Mouse (Mus musculus) hindbrain, embryonic 11.5 days (tissue): ENCODE measurements around the gene Cct8. TPM values are rescaled to one million over a fixed set of nuclear protein-coding genes. Genes with fewer than 3 reads are reported as not detected.
"Not testable (repeated sequence)": the region's sequence is repeated elsewhere in the genome, so short reads cannot be mapped to it uniquely, and the experiment has no call there.

ENCODE experiments used
- ATAC-seq: fragments of 200-750 bp; cut with Nextera tagmentation; 2 replicates; pipeline ENCODE4 v1.8.0; 2017; ENCODE audit warnings: mild to moderate bottlenecking, moderate TSS enrichment, moderate library complexity; ENCODE audit not compliant: low FRiP score
- DNase-seq: peaks from one replicate; pipeline ENCODE4 v3.0.0-alpha.2; 2015; ENCODE audit warnings: low spot score
- H3K27ac ChIP-seq: fragments of 300-500 bp; sonication (generic); 2 replicates; pipeline ENCODE4 v1.5.1; 2014; ENCODE audit warnings: mild to moderate bottlenecking, low read depth, low read length
- H3K27me3 ChIP-seq: fragments of 300-500 bp; sonication (generic); 2 replicates; pipeline ENCODE4 v1.6.1; 2014; ENCODE audit warnings: mild to moderate bottlenecking, low read length, moderate library complexity, mixed read lengths; ENCODE audit not compliant: control insufficient read depth, insufficient read depth
- H3K36me3 ChIP-seq: fragments of 300-500 bp; sonication (generic); 2 replicates; pipeline ENCODE4 v1.6.1; 2014; ENCODE audit warnings: mild to moderate bottlenecking, low read length, moderate library complexity, mixed read lengths; ENCODE audit not compliant: control insufficient read depth, insufficient read depth
- H3K4me1 ChIP-seq: fragments of 300-500 bp; sonication (generic); replicated peaks from 2 replicates; pipeline ENCODE4 v1.6.1; 2014; ENCODE audit warnings: low read length, mixed read lengths; ENCODE audit not compliant: control insufficient read depth, insufficient read depth
- H3K4me2 ChIP-seq: fragments of 300-500 bp; sonication (generic); replicated peaks from 2 replicates; pipeline ENCODE4 v1.6.1; 2014; ENCODE audit warnings: mild to moderate bottlenecking, low read depth, low read length
- H3K4me3 ChIP-seq: fragments of 300-500 bp; sonication (generic); 2 replicates; pipeline ENCODE4 v1.5.1; 2014; ENCODE audit warnings: low read depth, low read length
- H3K9ac ChIP-seq: fragments of 300-500 bp; sonication (generic); 2 replicates; pipeline ENCODE4 v1.6.1; 2014; ENCODE audit warnings: low read depth, low read length
- H3K9me3 ChIP-seq: fragments of 300-500 bp; sonication (generic); 2 replicates; pipeline ENCODE4 v1.6.1; 2016; ENCODE audit warnings: low read length; ENCODE audit not compliant: control insufficient read depth
- WGBS: fragments of 180-500 bp; shearing (Covaris S2); extraction: QIAGEN DNeasy Blood & Tissue Kit; methylation state at CpG from one replicate; pipeline ENCODE4 v1.1.7; 2014; 5-methylcytosine and 5-hydroxymethylcytosine counted together
- polyA plus RNA-seq: library from polyadenylated mRNA; unstranded; fragments of >200 nt; fragmentation: Nextera tagmentation; extraction: Ambion mirVana; gene quantifications from 2 replicates; pipeline ENCODE4 v1.2.1, GENCODE M21; 2014

Gene Cct8
- polyA plus RNA-seq, 1 experiment from 2014 or later = 656 TPM

DNA sequence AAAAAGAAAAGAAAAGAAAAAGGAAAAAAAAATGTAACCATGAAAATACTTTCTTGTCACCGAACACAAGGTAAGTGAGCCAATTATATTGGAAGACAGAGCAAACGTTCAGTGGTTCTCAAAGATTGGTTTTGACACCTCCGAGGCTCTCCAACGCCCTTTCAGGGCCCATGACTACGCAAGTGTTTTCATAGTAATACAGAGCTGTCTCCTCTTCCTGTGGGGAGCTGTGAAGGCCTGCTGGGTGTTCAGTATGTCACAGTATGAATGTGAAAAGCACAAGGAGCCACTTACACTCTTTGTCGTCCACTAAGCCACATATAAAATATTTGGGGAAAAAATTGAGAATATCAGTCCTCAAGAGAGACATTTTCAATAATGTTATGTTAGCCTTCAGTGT is 1.5 kb upstream of the Cct8 start:
- H3K9me3 ChIP-seq = no peaks in the 10 kb centered on the region
- H3K4me2 ChIP-seq = no peak overlapping the region
- no peak overlapping the region for H3K4me3 ChIP-seq
- DNase-seq (no peak), ATAC-seq (no peak)
- H3K36me3 ChIP-seq = 0 out of 2 replicates have a peak, but pooled peaks cover 3% of the 10 kb centered on the region
- no peak overlapping the region for H3K9ac ChIP-seq
- H3K27me3 ChIP-seq = no peaks in the 10 kb centered on the region
- H3K4me1 ChIP-seq = peaks cover 3% of the 10 kb centered on the region; the same call in 1 of the 2 replicates
- 92% methylated on average over 6 of the region's 6 CpGs for WGBS
- H3K27ac ChIP-seq = no peak overlapping the region

DNA sequence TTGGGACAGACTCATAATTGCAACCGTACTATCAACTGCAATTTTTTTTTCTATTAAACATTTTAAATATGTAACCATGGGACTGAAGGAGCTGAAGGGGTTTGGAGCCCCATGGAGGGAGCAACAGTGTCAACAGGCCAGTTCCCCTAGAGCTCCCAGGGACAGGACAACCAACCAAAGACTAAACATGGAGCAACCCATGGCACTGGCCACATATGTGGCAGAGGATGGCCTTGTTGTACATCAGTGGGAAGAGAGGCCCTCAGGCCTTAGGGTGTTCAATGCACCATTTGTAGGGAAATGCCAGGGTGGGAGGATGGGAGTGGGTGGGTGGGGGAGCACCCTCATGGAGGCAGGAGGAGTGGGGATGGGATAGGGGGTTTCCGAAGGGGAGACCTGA is 1.1 kb upstream of the Cct8 start:
- no peak for DNase-seq

GRCm38 (mm10) chr16:87494955-87495655 is 568 bp downstream of the Cct8 start:
- Histone ChIP-seq H3K36me3 (peaks cover 11% of the 10 kb centered on the region; the same call in 1 of the 2 replicates), H3K9me3 (no peaks in the 10 kb centered on the region), H3K4me3 (peak overlapping the region; percentile 94), H3K27me3 (no peaks in the 10 kb centered on the region), H3K9ac (peak overlapping the region; percentile 96), H3K4me2 (peak overlapping the region; percentile 83), H3K4me1 (peaks cover 3% of the 10 kb centered on the region; the same call in 1 of the 2 replicates), H3K27ac (peak overlapping the region; percentile 79)
- under 1% methylated on average over 39 of the region's 39 CpGs for WGBS
- ATAC-seq (peak; percentile 67), DNase-seq (no peak)

More for the DNA sequence above, 1.1 kb upstream of the Cct8 start:
- no peak overlapping the region; the same call in 1 of the 2 replicates for H3K9ac ChIP-seq
- H3K27me3 ChIP-seq = no peaks in the 10 kb centered on the region
- no peak overlapping the region for H3K27ac ChIP-seq
- H3K4me3 ChIP-seq = 0 out of 2 replicates have a peak overlapping the region, but pooled peaks have one; percentile 18
- WGBS = 87% methylated on average over 2 of the region's 2 CpGs
- H3K9me3 ChIP-seq = no peaks in the 10 kb centered on the region
- H3K36me3 ChIP-seq = 0 out of 2 replicates have a peak, but pooled peaks cover 3% of the 10 kb centered on the region
- ATAC-seq = no peak
- peak overlapping the region; percentile 53 for H3K4me2 ChIP-seq
- peaks cover 3% of the 10 kb centered on the region; the same call in 1 of the 2 replicates for H3K4me1 ChIP-seq

DNA sequence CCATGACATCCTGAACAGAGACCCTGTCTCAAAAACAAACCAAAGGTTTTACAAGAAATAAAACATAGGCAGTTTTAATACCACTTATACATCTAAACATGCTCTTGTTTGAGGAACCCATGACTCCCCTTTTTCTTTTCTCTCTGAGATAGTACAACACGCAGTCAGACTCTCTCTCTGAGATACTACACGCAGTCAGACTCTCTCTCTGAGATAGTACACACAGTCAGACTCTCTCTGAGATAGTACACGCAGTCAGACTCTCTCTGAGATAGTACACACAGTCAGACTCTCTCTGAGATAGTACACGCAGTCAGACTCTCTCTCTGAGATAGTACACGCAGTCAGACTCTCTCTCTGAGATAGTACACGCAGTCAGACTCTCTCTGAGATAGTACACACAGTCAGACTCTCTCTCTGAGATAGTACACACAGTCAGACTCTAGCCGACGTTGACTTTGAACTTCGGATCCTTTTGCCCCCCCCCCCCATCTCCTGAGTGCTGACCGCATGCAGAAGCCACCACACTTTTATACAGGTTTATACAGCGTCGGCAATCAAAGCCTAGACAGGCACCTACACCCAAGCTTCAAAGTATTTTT is 3.4 kb downstream of the Cct8 start:
- WGBS = 98% methylated on average over 12 of the region's 12 CpGs
- peaks cover 11% of the 10 kb centered on the region; the same call in 1 of the 2 replicates for H3K36me3 ChIP-seq

GRCm38 (mm10) chr16:87488605-87489004 is 7.1 kb downstream of the Cct8 start:
- WGBS = 87% methylated on average over 2 of the region's 2 CpGs
- Histone ChIP-seq H3K36me3 (peaks cover 34% of the 10 kb centered on the region), H3K4me1 (no peaks in the 10 kb centered on the region)

More for the DNA sequence above, 3.4 kb downstream of the Cct8 start:
- H3K27ac ChIP-seq, H3K9me3 ChIP-seq, ATAC-seq, H3K27me3 ChIP-seq, H3K4me1 ChIP-seq, H3K4me2 ChIP-seq, DNase-seq, H3K4me3 ChIP-seq, H3K9ac ChIP-seq: not testable (repeated sequence)

DNA sequence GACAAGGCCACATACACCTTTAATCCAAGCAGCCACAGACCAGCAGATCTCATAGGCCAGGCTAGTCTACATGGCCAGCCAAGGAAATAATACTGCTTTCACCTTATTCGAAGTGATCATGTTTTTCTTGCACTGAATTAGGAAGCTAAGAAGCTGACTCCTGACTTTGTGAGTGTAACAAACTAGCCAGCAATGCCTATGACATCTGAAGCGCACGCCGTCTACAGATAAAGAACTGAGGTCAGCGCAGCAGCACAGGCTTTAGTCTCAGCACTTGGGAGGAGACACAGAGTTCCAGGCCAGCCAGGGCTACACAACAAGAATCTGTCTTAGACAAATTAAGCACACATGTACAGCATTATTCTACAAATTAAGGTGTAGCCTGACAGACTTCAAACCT is 8.9 kb downstream of the Cct8 start:
- H3K36me3 ChIP-seq = peaks cover 31% of the 10 kb centered on the region
- no peak for ATAC-seq
- WGBS = 90% methylated on average over 5 of the region's 5 CpGs

More at GRCm38 (mm10) chr16:87488605-87489004, 7.1 kb downstream of the Cct8 start:
- H3K9me3 ChIP-seq = no peaks in the 10 kb centered on the region
- no peak overlapping the region for H3K4me3 ChIP-seq
- H3K27me3 ChIP-seq = no peaks in the 10 kb centered on the region
- H3K27ac ChIP-seq = no peak overlapping the region
- no peak overlapping the region for H3K4me2 ChIP-seq
- DNase-seq (no peak), ATAC-seq (no peak)
- H3K9ac ChIP-seq = no peak overlapping the region

GRCm38 (mm10) chr16:87484367-87484766 is 11.3 kb downstream of the Cct8 start:
- Histone ChIP-seq H3K4me1 (no peaks in the 10 kb centered on the region), H3K4me2 (no peak overlapping the region), H3K27me3 (no peaks in the 10 kb centered on the region), H3K27ac (no peak overlapping the region), H3K36me3 (peaks cover 22% of the 10 kb centered on the region), H3K9ac (no peak overlapping the region), H3K9me3 (no peaks in the 10 kb centered on the region), H3K4me3 (no peak overlapping the region)
- WGBS = 94% methylated on average over 5 of the region's 5 CpGs
- no peak for DNase-seq
- no peak for ATAC-seq

More for the DNA sequence above, 8.9 kb downstream of the Cct8 start:
- DNase-seq = no peak
- no peaks in the 10 kb centered on the region for H3K9me3 ChIP-seq
- no peak overlapping the region for H3K4me2 ChIP-seq
- H3K27ac ChIP-seq = no peak overlapping the region
- no peak overlapping the region for H3K9ac ChIP-seq
- no peaks in the 10 kb centered on the region for H3K27me3 ChIP-seq
- H3K4me1 ChIP-seq = no peaks in the 10 kb centered on the region
- H3K4me3 ChIP-seq = no peak overlapping the region

- 92% methylated on average over 4 of the region's 4 CpGs for WGBS
- no peak overlapping the region for H3K4me3 ChIP-seq
- H3K36me3 ChIP-seq = peaks cover 4% of the 10 kb centered on the region; the same call in 1 of the 2 replicates
These were observed 25.1 kb downstream of the Cct8 start for GRCm38 (mm10) chr16:87470579-87470978.

More at GRCm38 (mm10) chr16:87470579-87470978, 25.1 kb downstream of the Cct8 start:
- ATAC-seq = no peak
- DNase-seq = no peak
- Histone ChIP-seq H3K27me3 (no peaks in the 10 kb centered on the region), H3K4me2 (no peak overlapping the region), H3K4me1 (no peaks in the 10 kb centered on the region), H3K9ac (no peak overlapping the region), H3K9me3 (no peaks in the 10 kb centered on the region), H3K27ac (no peak overlapping the region)
